Mouse (Mus musculus) neural tube, embryonic 15.5 days (tissue): ENCODE measurements at regions not wholly inside any gene's neighbourhood (a gene's known extent, or its start where the extent isn't known, plus 50 kb on each side); places are given as distances from the start of the nearest gene placed in this dataset.

ENCODE experiments used
- ATAC-seq: fragments of 200-750 bp; cut with Nextera tagmentation; 2 replicates; pipeline ENCODE4 v1.8.0; 2017; ENCODE audit warnings: mild to moderate bottlenecking, moderate TSS enrichment, moderate library complexity; ENCODE audit not compliant: low FRiP score
- H3K27ac ChIP-seq: fragments of 300-500 bp; sonication (generic); replicated peaks from 2 replicates; pipeline ENCODE4 v1.5.1; 2015; ENCODE audit warnings: mild to moderate bottlenecking, inconsistent platforms
- H3K27me3 ChIP-seq: fragments of 300-500 bp; sonication (generic); replicated peaks from 2 replicates; pipeline ENCODE4 v1.6.1; 2015; ENCODE audit warnings: inconsistent platforms
- H3K36me3 ChIP-seq: fragments of 300-500 bp; sonication (generic); 2 replicates; pipeline ENCODE4 v1.6.1; 2015; ENCODE audit warnings: inconsistent platforms
- H3K4me1 ChIP-seq: fragments of 300-500 bp; sonication (generic); 2 replicates; pipeline ENCODE4 v1.6.1; 2015; ENCODE audit warnings: inconsistent platforms
- H3K4me2 ChIP-seq: fragments of 300-500 bp; sonication (generic); 2 replicates; pipeline ENCODE4 v1.6.1; 2015; ENCODE audit warnings: inconsistent platforms, mild to moderate bottlenecking, moderate library complexity
- H3K4me3 ChIP-seq: fragments of 300-500 bp; sonication (generic); replicated peaks from 2 replicates; pipeline ENCODE4 v1.5.1; 2015; ENCODE audit warnings: mild to moderate bottlenecking, inconsistent platforms
- H3K9ac ChIP-seq: fragments of 300-500 bp; sonication (generic); replicated peaks from 2 replicates; pipeline ENCODE4 v1.6.1; 2015; ENCODE audit warnings: mild to moderate bottlenecking, inconsistent platforms
- H3K9me3 ChIP-seq: fragments of 300-500 bp; sonication (generic); replicated peaks from 2 replicates; pipeline ENCODE4 v1.6.1; 2016; ENCODE audit warnings: inconsistent platforms
- WGBS: fragments of 180-500 bp; shearing (Covaris S2); methylation state at CpG from one replicate; pipeline ENCODE4 v1.1.7; 2015; ENCODE audit warnings: mixed read lengths; 5-methylcytosine and 5-hydroxymethylcytosine counted together

DNA sequence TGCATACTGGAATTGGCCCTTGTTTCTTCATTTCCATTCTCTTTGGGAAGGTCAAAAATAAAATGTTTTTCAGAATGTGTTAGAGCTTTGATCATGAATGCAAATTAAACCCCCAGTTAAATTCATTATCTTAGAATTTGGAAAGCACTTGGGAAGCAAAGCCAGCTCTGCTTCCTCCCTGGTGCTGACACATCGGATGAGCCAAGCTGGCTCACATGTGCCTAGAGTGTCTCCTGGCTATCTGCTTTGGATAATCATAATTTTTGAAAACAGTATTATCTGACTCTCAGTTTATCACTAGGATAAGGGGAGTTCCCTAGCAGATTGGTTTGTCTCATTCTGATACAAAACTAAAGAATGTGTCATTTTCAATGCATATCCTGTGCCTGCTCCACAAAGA, 649.4 kb upstream of the Chordc1 start:
- Histone ChIP-seq H3K9ac (no peak overlapping the region), H3K4me3 (no peak overlapping the region), H3K4me2 (no peak overlapping the region), H3K27ac (no peak overlapping the region), H3K9me3 (no peaks in the 10 kb centered on the region), H3K4me1 (no peaks in the 10 kb centered on the region), H3K36me3 (no peaks in the 10 kb centered on the region), H3K27me3 (no peaks in the 10 kb centered on the region)
- ATAC-seq: no peak
- 87% methylated on average over 1 of the region's 1 CpGs for WGBS

DNA sequence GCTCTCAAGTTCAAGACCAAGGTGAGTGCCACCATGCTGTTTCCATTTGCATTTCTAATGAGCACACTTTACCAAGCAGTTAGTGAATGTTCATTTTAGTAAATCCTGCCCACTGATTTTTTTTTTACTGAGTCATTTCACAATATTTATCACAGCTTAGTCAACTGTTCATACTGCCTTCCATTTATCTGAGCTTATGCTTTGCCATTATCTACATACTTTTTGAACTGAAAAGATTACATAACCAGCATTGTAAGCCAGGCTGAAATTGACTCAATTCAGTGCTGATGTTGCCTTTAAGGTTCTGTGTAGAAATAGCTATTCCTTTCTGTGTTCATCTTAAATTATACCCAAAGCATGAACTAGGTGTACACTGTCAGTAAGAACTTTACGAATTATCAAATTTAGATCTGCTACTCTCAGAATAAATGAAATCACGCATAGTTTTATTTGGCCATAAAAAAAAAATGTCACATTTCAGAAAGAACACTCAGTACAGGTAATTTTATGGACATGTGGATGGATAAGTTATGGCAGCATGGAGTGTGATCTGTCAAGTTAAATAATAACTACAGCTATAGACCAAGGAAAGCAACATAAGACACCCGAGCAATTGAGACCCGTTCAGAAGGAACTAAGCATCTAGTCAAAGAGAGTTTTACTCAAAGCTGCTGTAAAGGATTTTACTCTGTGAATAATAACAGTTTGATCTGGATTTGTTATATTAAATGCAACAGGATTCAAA, 645.9 kb upstream of the Chordc1 start:
- no peak overlapping the region for H3K27ac ChIP-seq
- no peak overlapping the region for H3K4me3 ChIP-seq
- WGBS: 87% methylated on average over 4 of the region's 4 CpGs
- no peaks in the 10 kb centered on the region for H3K27me3 ChIP-seq
- H3K9ac ChIP-seq: no peak overlapping the region
- no peak for ATAC-seq
- no peaks in the 10 kb centered on the region for H3K9me3 ChIP-seq
- no peaks in the 10 kb centered on the region for H3K4me1 ChIP-seq
- H3K36me3 ChIP-seq: no peaks in the 10 kb centered on the region
- no peak overlapping the region for H3K4me2 ChIP-seq

DNA sequence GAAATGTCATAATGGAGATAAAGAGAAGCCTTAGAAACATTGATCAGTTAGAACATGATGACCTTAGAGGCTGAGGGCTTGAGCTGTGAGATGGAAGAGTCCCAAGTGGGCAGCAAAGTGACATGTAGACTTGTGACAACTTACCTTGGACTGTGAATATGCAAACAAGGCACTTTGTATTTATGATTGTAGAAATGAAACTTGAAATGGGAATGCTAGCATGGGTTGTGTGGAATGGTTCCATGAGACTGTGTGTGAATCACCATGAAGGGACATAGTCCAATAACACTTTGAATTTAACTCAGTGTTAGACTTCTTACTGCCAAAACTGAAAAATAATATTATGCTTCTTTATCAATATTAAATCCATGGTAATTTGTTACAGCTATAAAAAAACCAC, 638.1 kb upstream of the Chordc1 start:
- Histone ChIP-seq H3K4me1 (no peaks in the 10 kb centered on the region), H3K4me2 (no peak overlapping the region), H3K9me3 (no peaks in the 10 kb centered on the region), H3K9ac (no peak overlapping the region), H3K27me3 (no peaks in the 10 kb centered on the region), H3K4me3 (no peak overlapping the region), H3K27ac (no peak overlapping the region), H3K36me3 (no peaks in the 10 kb centered on the region)
- no peak for ATAC-seq

DNA sequence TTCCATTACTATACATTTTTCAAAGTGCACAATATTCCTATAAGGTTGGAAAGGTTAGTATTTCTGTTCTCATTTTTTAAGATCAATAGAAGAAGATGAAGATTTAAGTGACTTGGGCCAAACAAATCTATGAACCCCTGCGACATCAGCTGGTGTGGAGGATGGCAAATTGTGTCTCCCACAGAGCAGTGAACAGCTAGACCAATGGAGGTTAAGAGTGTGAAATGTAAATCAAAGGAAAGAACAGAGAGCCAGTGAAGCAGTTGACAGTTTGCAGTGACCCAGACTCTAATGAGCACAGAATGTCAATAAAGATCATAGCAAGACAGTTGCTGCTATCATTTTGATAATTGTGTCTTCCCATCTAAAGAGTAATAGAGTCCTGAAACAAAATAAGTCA, 627.8 kb upstream of the Chordc1 start:
- Histone ChIP-seq H3K4me3 (no peak overlapping the region), H3K9me3 (no peaks in the 10 kb centered on the region), H3K36me3 (no peaks in the 10 kb centered on the region), H3K4me1 (no peaks in the 10 kb centered on the region), H3K27me3 (no peaks in the 10 kb centered on the region), H3K27ac (no peak overlapping the region), H3K9ac (no peak overlapping the region), H3K4me2 (no peak overlapping the region)
- no peak for ATAC-seq
- 23% methylated on average over 1 of the region's 1 CpGs for WGBS

DNA sequence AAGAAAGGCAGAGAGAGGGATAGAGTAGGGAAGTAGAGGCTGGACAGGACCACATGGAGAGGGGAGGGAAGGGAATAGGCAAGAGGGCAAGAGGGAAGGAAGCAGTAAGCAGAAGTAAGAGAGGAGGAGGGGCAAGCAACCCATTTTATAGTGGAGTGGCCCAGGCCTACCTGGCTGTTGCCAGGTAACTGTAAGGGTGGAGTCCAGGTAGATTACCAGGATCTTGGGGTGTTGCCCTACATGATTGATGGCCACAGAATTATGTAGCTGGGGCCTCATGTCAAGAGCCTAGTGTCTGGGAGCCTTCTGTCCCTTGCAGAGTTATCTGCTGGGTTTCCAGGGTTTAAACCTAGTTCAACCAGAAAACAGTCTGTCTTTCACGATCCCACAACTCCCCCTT, 623.7 kb upstream of the Chordc1 start:
- ATAC-seq: no peak
- 88% methylated on average over 1 of the region's 1 CpGs for WGBS
- H3K27ac ChIP-seq: no peak overlapping the region

DNA sequence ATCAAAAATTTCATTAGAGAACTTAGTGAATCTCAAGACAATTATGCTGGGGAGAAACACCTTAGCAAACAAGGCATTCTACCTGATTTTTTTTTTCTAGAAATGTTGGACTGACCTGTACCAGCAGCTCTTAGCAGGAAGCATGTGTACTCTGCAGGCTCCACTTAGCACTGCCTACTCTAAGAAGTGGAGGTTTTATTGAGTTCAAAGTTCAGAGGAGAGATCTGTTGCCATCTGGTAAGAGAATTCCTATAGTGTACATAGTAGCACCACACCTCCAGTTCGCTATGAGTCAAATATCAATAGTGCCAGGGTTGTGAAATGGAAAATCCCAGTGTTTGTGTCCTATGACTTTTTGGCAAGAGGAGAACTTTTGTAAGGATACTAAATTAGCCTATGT, 616.4 kb upstream of the Chordc1 start:
- H3K27me3 ChIP-seq: no peaks in the 10 kb centered on the region
- WGBS: 90% methylated on average over 1 of the region's 1 CpGs
- no peak overlapping the region for H3K4me3 ChIP-seq
- ATAC-seq: no peak
- H3K9ac ChIP-seq: no peak overlapping the region
- no peak overlapping the region for H3K4me2 ChIP-seq
- no peaks in the 10 kb centered on the region for H3K9me3 ChIP-seq
- no peak overlapping the region for H3K27ac ChIP-seq
- H3K4me1 ChIP-seq: no peaks in the 10 kb centered on the region
- no peaks in the 10 kb centered on the region for H3K36me3 ChIP-seq

More for the DNA sequence above, 623.7 kb upstream of the Chordc1 start:
- no peaks in the 10 kb centered on the region for H3K27me3 ChIP-seq
- no peaks in the 10 kb centered on the region for H3K4me1 ChIP-seq
- no peaks in the 10 kb centered on the region for H3K36me3 ChIP-seq
- no peak overlapping the region for H3K4me3 ChIP-seq
- H3K4me2 ChIP-seq: no peak overlapping the region
- H3K9ac ChIP-seq: no peak overlapping the region
- no peaks in the 10 kb centered on the region for H3K9me3 ChIP-seq
